Mouse (Mus musculus) myocyte (in vitro differentiated cells): ENCODE data around the gene Zfp106.

Source experiments
- CEBPB ChIP-seq: IDR thresholded peaks from 2 replicates; pipeline ENCODE4 v1.6.1; 2011; ENCODE audit warnings: mild to moderate bottlenecking, moderate library complexity; ENCODE audit not compliant: poor library complexity, insufficient read depth, severe bottlenecking
- E2F4 ChIP-seq: IDR thresholded peaks from one replicate; pipeline ENCODE4 v1.6.1; 2011; ENCODE audit warnings: mild to moderate bottlenecking, control low read depth, moderate library complexity; ENCODE audit not compliant: insufficient read depth
- MYOD1 ChIP-seq, 3 experiments: IDR thresholded peaks; one replicate each; pipeline ENCODE4 v1.6.1; 2011; ENCODE audit warnings: control low read depth in 2 of 3, low read depth in 2 of 3, mild to moderate bottlenecking in 2 of 3, moderate library complexity in 1 of 3; ENCODE audit not compliant: insufficient read length in 2 of 3, control insufficient read depth in 1 of 3
- MYOG ChIP-seq, 3 experiments: IDR thresholded peaks; one replicate each; pipeline ENCODE4 v1.6.1; 2011; ENCODE audit warnings: control low read depth in 2 of 3, low read depth in 2 of 3, mild to moderate bottlenecking in 2 of 3; ENCODE audit not compliant: insufficient read length in 2 of 3, control insufficient read depth in 1 of 3, insufficient read depth in 1 of 3
- POLR2A ChIP-seq: IDR thresholded peaks from one replicate; pipeline ENCODE4 v1.6.1; 2011; ENCODE audit warnings: low read depth, mild to moderate bottlenecking, control low read depth, moderate library complexity; ENCODE audit not compliant: insufficient read length
- POLR2AphosphoS2 ChIP-seq: IDR thresholded peaks from one replicate; pipeline ENCODE4 v1.6.1; 2011; ENCODE audit warnings: low read depth, control low read depth; ENCODE audit not compliant: insufficient read length
- TCF12 ChIP-seq: IDR thresholded peaks from one replicate; pipeline ENCODE4 v1.6.1; 2011; ENCODE audit warnings: mild to moderate bottlenecking, control low read depth; ENCODE audit not compliant: poor library complexity, insufficient read depth, severe bottlenecking
- USF1 ChIP-seq: IDR thresholded peaks from one replicate; pipeline ENCODE4 v1.6.1; 2011; ENCODE audit warnings: low read depth, mild to moderate bottlenecking, control low read depth, moderate library complexity

- no peak for TF ChIP-seq POLR2A
- TF ChIP-seq USF1, result no peak
- no peak for TF ChIP-seq E2F4
- TF ChIP-seq MYOD1 (IDR thresholded peaks at IDR 0.05; ENCODE audit: control insufficient read depth in 1 of 3, insufficient read length in 2 of 3, low read depth in 2 of 3), result no peak
- no peak for TF ChIP-seq POLR2AphosphoS2
- no peak for TF ChIP-seq TCF12
- no peak for TF ChIP-seq CEBPB
- TF ChIP-seq MYOG (IDR thresholded peaks at IDR 0.05; ENCODE audit: control insufficient read depth in 1 of 3, insufficient read depth in 1 of 3, insufficient read length in 2 of 3, low read depth in 2 of 3), result no peak
Observed at GRCm38 (mm10) chr2:120499971-120500471, 63.6 kb downstream of the Zfp106 start.
